Mouse (Mus musculus) mature B cell (primary cell): ENCODE measurements around the gene Rgs7bp.

ENCODE experiments used
- in situ Hi-C: fragments of 300-500 bp; cut with MboI; formaldehyde crosslinking; loops from 2 replicates; pipeline ENCODE4 v1.14.3; 2019

Rgs7bp gene

GRCm38 (mm10) chr13:105008891-105009290 lies 45.8 kb downstream of the Rgs7bp start:
- in situ Hi-C loops: no loop called here

- in situ Hi-C loops: no loop called here
Observed at GRCm38 (mm10) chr13:105002831-105003157, 51.9 kb downstream of the Rgs7bp start.

GRCm38 (mm10) chr13:105002132-105002830 lies 52.4 kb downstream of the Rgs7bp start:
- in situ Hi-C loops: no loop called here

DNA sequence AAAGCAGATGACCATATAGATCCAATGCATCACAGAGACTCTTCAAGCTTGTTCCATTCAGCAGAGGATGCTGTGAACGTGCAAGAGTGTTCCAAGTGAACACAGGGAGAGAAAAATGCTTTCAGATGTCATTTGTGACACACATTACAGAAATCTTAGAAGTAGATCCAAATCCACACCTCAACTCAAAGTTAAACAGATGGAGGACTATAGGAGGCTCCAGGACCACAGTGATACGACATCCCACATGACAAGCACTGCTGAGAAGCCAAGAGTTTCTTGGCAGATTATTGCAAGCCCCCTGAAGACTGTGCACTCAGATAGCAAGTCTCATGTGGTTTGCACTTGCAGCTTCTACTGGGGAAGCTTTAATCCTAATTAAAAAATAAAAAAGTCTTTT lies 53.0 kb downstream of the Rgs7bp start:
- in situ Hi-C loops: no loop called here

GRCm38 (mm10) chr13:104988811-104989258 lies 65.9 kb downstream of the Rgs7bp start:
- in situ Hi-C loops: no loop called here

DNA sequence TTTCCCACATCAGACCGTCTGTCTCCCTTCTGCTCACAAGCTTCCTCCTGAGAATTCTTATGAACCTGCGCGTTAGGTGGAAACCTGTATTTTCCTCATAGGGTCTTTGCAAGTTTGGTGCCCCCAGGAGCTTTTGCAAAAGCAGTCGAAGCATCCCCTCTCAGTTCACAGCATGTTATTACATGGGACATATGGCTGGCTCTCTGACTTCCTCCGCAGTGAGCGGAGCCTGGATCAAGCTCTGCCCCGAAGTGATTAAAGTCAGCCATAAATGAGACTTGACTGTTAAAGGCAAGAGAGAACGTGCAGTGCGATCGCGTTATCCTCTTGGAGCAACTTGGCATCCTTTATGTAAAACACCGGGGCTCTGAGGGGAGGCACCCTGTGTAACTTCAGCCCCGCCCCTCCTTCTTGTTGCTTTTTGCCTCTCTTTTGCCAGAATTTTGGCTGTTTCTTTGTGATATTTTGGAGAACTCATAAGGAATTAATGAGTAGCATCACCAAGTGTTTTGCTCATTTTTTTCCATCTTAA lies 66.7 kb downstream of the Rgs7bp start:
- in situ Hi-C loops: no loop called here

- in situ Hi-C loops: no loop called here
Observed at GRCm38 (mm10) chr13:104985691-104986090, 69.0 kb downstream of the Rgs7bp start.

GRCm38 (mm10) chr13:104983989-104984388 lies 70.7 kb downstream of the Rgs7bp start:
- in situ Hi-C loops: no loop called here

GRCm38 (mm10) chr13:104982781-104983353 lies 71.9 kb downstream of the Rgs7bp start:
- in situ Hi-C loops: no loop called here

DNA sequence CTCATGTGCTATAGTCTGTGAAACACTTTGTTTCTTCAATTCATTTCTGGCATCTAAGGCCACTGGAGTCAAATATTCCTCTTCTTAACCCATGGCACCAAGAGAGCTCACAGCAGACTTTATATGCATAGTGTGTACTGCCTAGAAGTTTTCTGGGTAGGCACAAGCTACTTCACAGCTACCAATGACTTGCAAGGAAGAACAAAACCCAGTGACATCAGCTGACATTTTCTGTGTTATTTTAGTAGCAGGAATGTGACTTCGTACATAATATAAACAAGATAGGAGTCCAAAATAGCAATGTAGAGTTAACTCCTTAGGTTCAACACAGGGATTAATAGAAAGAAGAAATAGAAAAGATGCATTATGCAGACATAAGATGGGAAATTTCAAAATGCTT lies 76.6 kb downstream of the Rgs7bp start:
- in situ Hi-C loops: no loop called here

- in situ Hi-C loops: no loop called here
Observed at GRCm38 (mm10) chr13:104967486-104967885, 87.2 kb downstream of the Rgs7bp start.

DNA sequence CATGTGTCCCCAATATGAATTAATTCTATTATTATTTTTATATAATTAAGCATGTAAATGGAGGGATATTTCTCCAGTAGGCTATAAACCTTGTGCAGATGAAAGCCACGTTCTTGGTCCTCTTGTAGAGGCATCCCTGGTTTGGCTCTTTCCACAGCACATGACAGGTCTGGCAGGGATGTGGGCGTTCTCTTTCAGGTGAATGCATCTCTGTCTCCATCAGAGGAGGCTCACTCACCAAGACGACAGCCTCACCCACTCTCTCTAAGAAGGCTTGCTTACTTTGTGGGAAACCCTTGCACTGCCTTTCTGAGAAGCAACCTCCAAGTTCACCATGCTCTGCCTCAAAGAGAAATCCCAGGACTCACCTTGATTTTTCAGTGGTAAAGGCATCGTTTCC lies 91.0 kb downstream of the Rgs7bp start:
- in situ Hi-C loops: no loop called here

- in situ Hi-C loops: no loop called here
Observed at GRCm38 (mm10) chr13:104962716-104963411, 91.9 kb downstream of the Rgs7bp start.

DNA sequence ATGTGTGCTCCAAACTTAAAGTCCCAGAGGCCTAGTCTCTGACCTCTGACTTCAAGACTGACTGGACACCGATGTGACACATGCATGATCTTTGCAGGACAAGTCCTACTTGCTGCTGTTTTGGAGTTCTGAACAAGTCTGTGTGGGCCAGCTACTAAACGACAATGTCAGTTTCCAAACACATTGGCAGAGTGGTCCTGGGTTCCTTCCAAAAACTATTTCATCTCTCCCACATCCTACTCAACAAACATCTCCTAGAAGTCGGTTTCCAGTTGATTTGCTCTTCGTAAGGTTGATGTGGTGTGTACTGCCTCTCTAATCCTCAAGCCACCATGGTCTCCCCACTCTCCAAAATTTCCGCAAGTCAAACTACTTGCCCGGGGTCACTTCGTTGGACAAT lies 92.6 kb downstream of the Rgs7bp start:
- in situ Hi-C loops: no loop called here

- in situ Hi-C loops: no loop called here
Observed at GRCm38 (mm10) chr13:104960951-104961715, 93.6 kb downstream of the Rgs7bp start.

DNA sequence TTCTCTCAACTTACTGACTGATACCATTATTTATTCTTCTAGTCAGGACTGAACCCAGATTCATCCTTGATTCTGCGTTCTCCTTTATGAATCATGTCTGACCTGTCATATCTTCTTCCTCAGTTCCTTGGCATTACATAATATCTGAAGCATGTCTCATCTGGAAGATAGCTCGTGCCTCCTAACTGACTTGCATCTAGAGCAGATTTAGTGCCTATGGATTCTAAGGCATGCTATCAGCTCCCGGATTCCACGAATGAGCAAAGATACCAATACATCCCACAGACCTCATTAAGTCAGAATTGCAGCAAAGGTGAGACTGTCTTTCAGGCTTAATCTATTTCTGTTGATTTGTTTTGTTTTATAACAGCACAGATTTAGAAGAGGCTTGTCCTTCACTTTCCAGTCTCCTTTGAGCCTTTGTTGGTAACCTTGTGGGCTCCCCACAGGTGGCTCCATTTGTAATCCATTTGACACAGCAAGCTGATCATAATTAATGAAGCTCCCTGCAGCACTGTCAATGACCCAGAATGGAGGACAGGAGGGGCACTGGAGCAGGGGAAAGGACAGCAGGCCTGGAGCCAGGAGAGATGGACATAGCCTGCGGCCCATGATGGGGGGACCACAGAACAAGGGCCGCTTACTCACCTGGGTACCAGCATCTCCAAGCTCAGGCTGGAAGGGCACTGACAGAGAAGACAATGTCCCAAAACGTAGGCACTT lies 94.4 kb downstream of the Rgs7bp start:
- in situ Hi-C loops: no loop called here

- in situ Hi-C loops: no loop called here
Observed at GRCm38 (mm10) chr13:104959733-104960132, 95.0 kb downstream of the Rgs7bp start.

GRCm38 (mm10) chr13:104947958-104948357 lies 106.8 kb downstream of the Rgs7bp start:
- in situ Hi-C loops: no loop called here

- in situ Hi-C loops: no loop called here
Observed at GRCm38 (mm10) chr13:104940483-104940882, 114.2 kb downstream of the Rgs7bp start.

- in situ Hi-C loops: no loop called here
Observed at GRCm38 (mm10) chr13:104939856-104940255, 114.9 kb downstream of the Rgs7bp start.

- in situ Hi-C loops: no loop called here
Observed at GRCm38 (mm10) chr13:104938966-104939593, 115.7 kb downstream of the Rgs7bp start.
